ENCODE assay signal across 20 mouse cellular contexts in genomic region chr12:39123391-39124095, GRCm38 (mm10).
DNase-seq lines count a peak whose midpoint lies in the region; ATAC-seq and TF ChIP-seq lines count a peak whose summit lies in the region.
"Had no signal": no experiment of that assay in that cellular context is flagged by ENCODE, and none has a peak within 500 bp of the region (broad histone marks: within the 10 kb centered on the region; RNA-seq: fewer than 3 reads in every experiment).

No protein-coding gene starts in this region.

- H3K36me3 ChIP-seq in CH12.LX (replicated peaks in 1 of 2; ENCODE audit: control insufficient read depth in 1 of 2, insufficient read depth in 1 of 2, low read length in 1 of 2), result no peaks in the 10 kb centered on the region
- no peaks in the 10 kb centered on the region for H3K36me3 ChIP-seq in midbrain, embryonic 10.5 days
- no peaks in the 10 kb centered on the region for H3K36me3 ChIP-seq in intestine, embryonic 15.5 days
- H3K36me3 ChIP-seq: embryonic facial prominence, embryonic 13.5 days; embryonic facial prominence, embryonic 15.5 days; forebrain, embryonic 10.5 days; forebrain, embryonic 12.5 days; G1E had no signal

- in situ Hi-C loops in CH12.LX (cut with MboI; ENCODE audit: low pct_ligation_motif_present, low pct_unique_long_range_greater_than_20kb, low sequenced_read_pairs), result no loop called here

- dilution Hi-C loops in CH12.LX (cut with MboI; ENCODE audit: extremely low pct_ligation_motif_present, extremely low pct_unique_long_range_greater_than_20kb, low sequenced_read_pairs), result no loop called here

- TF ChIP-seq EP300 in CH12.LX (IDR thresholded peaks at IDR 0.05; ENCODE audit: low read length), result 0 out of 2 replicates have a peak, but pooled peaks have one; percentile 13

- no peak for TF ChIP-seq RAD21 in CH12.LX (IDR thresholded peaks at IDR 0.05; ENCODE audit: low read depth, low read length)

- H3K27me3 ChIP-seq in CH12.LX (replicated peaks), result no peaks in the 10 kb centered on the region
- no peaks in the 10 kb centered on the region for H3K27me3 ChIP-seq in midbrain, embryonic 10.5 days (ENCODE audit: low read depth, poor library complexity, severe bottlenecking)
- no peaks in the 10 kb centered on the region for H3K27me3 ChIP-seq in intestine, embryonic 15.5 days (replicated peaks)
- H3K27me3 ChIP-seq: embryonic facial prominence, embryonic 13.5 days; embryonic facial prominence, embryonic 15.5 days; forebrain, embryonic 12.5 days; Patski had no signal

- TF ChIP-seq POLR2A in CH12.LX (IDR thresholded peaks at IDR 0.05; ENCODE audit: low read depth, low read length), result no peak

- 91% methylated on average over 3 of the region's 3 CpGs for WGBS in midbrain, embryonic 10.5 days
- WGBS in intestine, embryonic 15.5 days, result 69% methylated on average over 3 of the region's 3 CpGs

- H3K27ac ChIP-seq in CH12.LX (ENCODE audit: insufficient read depth, low read depth), result no peak overlapping the region
- no peak overlapping the region for H3K27ac ChIP-seq in midbrain, embryonic 10.5 days (replicated peaks)
- no peak overlapping the region for H3K27ac ChIP-seq in intestine, embryonic 15.5 days
- H3K27ac ChIP-seq: embryonic facial prominence, embryonic 13.5 days; embryonic facial prominence, embryonic 15.5 days; forebrain, embryonic 10.5 days; forebrain, embryonic 12.5 days had no signal

- no peaks in the 10 kb centered on the region for H3K4me1 ChIP-seq in CH12.LX (ENCODE audit: control insufficient read depth in 1 of 2, insufficient read depth in 2 of 2)
- no peaks in the 10 kb centered on the region for H3K4me1 ChIP-seq in midbrain, embryonic 10.5 days
- no peaks in the 10 kb centered on the region for H3K4me1 ChIP-seq in intestine, embryonic 15.5 days (replicated peaks)
- H3K4me1 ChIP-seq: embryonic facial prominence, embryonic 13.5 days; embryonic facial prominence, embryonic 15.5 days; forebrain, embryonic 10.5 days; forebrain, embryonic 12.5 days had no signal

- H3K4me2 ChIP-seq in CH12.LX (ENCODE audit: insufficient read depth, low read depth, poor library complexity, severe bottlenecking), result no peak overlapping the region
- H3K4me2 ChIP-seq in intestine, embryonic 15.5 days (replicated peaks), result no peak overlapping the region
- H3K4me2 ChIP-seq: embryonic facial prominence, embryonic 13.5 days; embryonic facial prominence, embryonic 15.5 days; forebrain, embryonic 12.5 days had no signal

- no peak for ATAC-seq in intestine, embryonic 15.5 days
- ATAC-seq: activated CD4-positive, CD25-positive, alpha-beta regulatory T cell, adult 4 months; forebrain, embryonic 14.5 days; forebrain, embryonic 16.5 days; Patski had no signal

- H3K4me3 ChIP-seq in CH12.LX (replicated peaks in 1 of 3; ENCODE audit: low read depth in 2 of 3, low read length in 2 of 3, poor library complexity in 1 of 3), result no peak overlapping the region
- no peak overlapping the region for H3K4me3 ChIP-seq in midbrain, embryonic 10.5 days
- no peak overlapping the region for H3K4me3 ChIP-seq in intestine, embryonic 15.5 days (replicated peaks)
- H3K4me3 ChIP-seq: embryonic facial prominence, embryonic 13.5 days; embryonic facial prominence, embryonic 15.5 days; erythroblast, embryonic 14.5 days; forebrain, embryonic 10.5 days; forebrain, embryonic 12.5 days had no signal

- H3K9me3 ChIP-seq in CH12.LX (replicated peaks; ENCODE audit: low read length), result no peaks in the 10 kb centered on the region
- no peaks in the 10 kb centered on the region for H3K9me3 ChIP-seq in midbrain, embryonic 10.5 days (replicated peaks)
- no peaks in the 10 kb centered on the region for H3K9me3 ChIP-seq in intestine, embryonic 15.5 days
- H3K9me3 ChIP-seq: embryonic facial prominence, embryonic 13.5 days; embryonic facial prominence, embryonic 15.5 days; forebrain, embryonic 10.5 days; forebrain, embryonic 12.5 days had no signal

- H3K79me2 ChIP-seq in CH12.LX (replicated peaks; ENCODE audit: control insufficient read depth, extremely low read depth, insufficient read depth, poor library complexity, severe bottlenecking), result no peaks in the 10 kb centered on the region

- no peak for TF ChIP-seq CTCF in CH12.LX (conservative IDR thresholded peaks at IDR 0.05 in 1 of 2, IDR thresholded peaks at IDR 0.05 in 1 of 2; ENCODE audit: low read depth in 2 of 2, low read length in 2 of 2)

- peak; percentile 55 for DNase-seq in cerebellum, adult 9-10 months
- DNase-seq in cerebellum, adult 9-11 months, result no peak
- DNase-seq in A20 (ENCODE audit: low read depth, low spot score) (peak; percentile 22), CH12.LX (ENCODE audit: extremely low read depth) (peak; percentile 7)
- no peak for DNase-seq in midbrain, embryonic 10.5 days (ENCODE audit: low spot score)
- DNase-seq: adrenal gland, adult 8-10 months; adrenal gland, postnatal 14 days; adrenal gland, postnatal 36 days; cerebellum, adult 11-12 months had no signal

- no peak overlapping the region for H3K9ac ChIP-seq in CH12.LX (ENCODE audit: insufficient read depth, low read depth)
- H3K9ac ChIP-seq in intestine, embryonic 15.5 days, result no peak overlapping the region
- H3K9ac ChIP-seq: embryonic facial prominence, embryonic 13.5 days; embryonic facial prominence, embryonic 15.5 days; forebrain, embryonic 12.5 days had no signal

TF ChIP-seq in CH12.LX, 34 proteins besides CTCF, POLR2A, EP300 and RAD21:
- TF ChIP-seq JUN (IDR thresholded peaks at IDR 0.05; ENCODE audit: insufficient read depth, low read depth, low read length) (no peak), JUND (conservative IDR thresholded peaks at IDR 0.05; ENCODE audit: low read depth, low read length) (no peak), ZKSCAN1 (IDR thresholded peaks at IDR 0.05; ENCODE audit: borderline replicate concordance, low read depth, low read length) (no peak), GABPA (IDR thresholded peaks at IDR 0.05; ENCODE audit: insufficient replicate concordance, low read depth, low read length) (no peak), ZC3H11A (IDR thresholded peaks at IDR 0.05; ENCODE audit: low read depth, low read length) (no peak), KAT2A (IDR thresholded peaks at IDR 0.05; ENCODE audit: insufficient replicate concordance, low read length) (no peak), USF1 (IDR thresholded peaks at IDR 0.05; ENCODE audit: low read depth, low read length) (no peak), NELFE (IDR thresholded peaks at IDR 0.05; ENCODE audit: low read depth, low read length) (no peak), SMC3 (IDR thresholded peaks at IDR 0.05; ENCODE audit: low read depth, low read length) (no peak), PAX5 (IDR thresholded peaks at IDR 0.05; ENCODE audit: low read length) (no peak), NRF1 (IDR thresholded peaks at IDR 0.05; ENCODE audit: low read depth, low read length) (no peak), POLR2AphosphoS2 (IDR thresholded peaks at IDR 0.05; ENCODE audit: low read depth, low read length) (no peak), IRF4 (IDR thresholded peaks at IDR 0.05; ENCODE audit: low read depth, low read length) (no peak), MEF2A (IDR thresholded peaks at IDR 0.05; ENCODE audit: borderline replicate concordance, low read depth, low read length) (no peak), UBTF (IDR thresholded peaks at IDR 0.05; ENCODE audit: low read depth, low read length) (no peak), MAX (IDR thresholded peaks at IDR 0.05; ENCODE audit: low read length) (no peak), TBP (conservative IDR thresholded peaks at IDR 0.05; ENCODE audit: low read depth, low read length) (no peak)

Comparison
In these comparisons a context has a peak if more than half of its experiments do, and no peak if none do; other contexts are left out.
1. DNase-seq: peak in cerebellum, adult 9-10 months (single experiment), A20 (single experiment) and CH12.LX (single experiment); none in cerebellum, adult 9-11 months (single experiment) and midbrain, embryonic 10.5 days (single experiment).